Mouse (Mus musculus) spleen, adult 2 months (tissue): ENCODE results near the gene Klf12. TPM values are rescaled to one million over a fixed set of nuclear protein-coding genes. Genes with fewer than 3 reads are reported as not detected.

Experiments used
- DNase-seq, 2 experiments: peaks; one replicate each; pipeline versions ENCODE4 v3.0.0 to v3.0.0-alpha.2; 2012 to 2021; ENCODE audit warnings: low spot score in 2 of 2, low read depth in 1 of 2
- H3K27ac ChIP-seq: fragments of 200-500 bp; 2 replicates; pipeline ENCODE4 v1.5.1; 2012; ENCODE audit warnings: low read length, inconsistent platforms; ENCODE audit not compliant: insufficient read depth
- H3K27me3 ChIP-seq: fragments of 200-500 bp; 2 replicates; pipeline ENCODE4 v1.6.1; 2012; ENCODE audit warnings: mild to moderate bottlenecking, moderate library complexity, low read length, inconsistent platforms; ENCODE audit not compliant: control insufficient read depth, insufficient read depth
- H3K36me3 ChIP-seq: fragments of 200-500 bp; 2 replicates; pipeline ENCODE4 v1.6.1; 2012; ENCODE audit warnings: mild to moderate bottlenecking, low read length, inconsistent platforms; ENCODE audit not compliant: control insufficient read depth, insufficient read depth
- H3K4me1 ChIP-seq: fragments of 200-500 bp; 2 replicates; pipeline ENCODE4 v1.6.1; 2011; ENCODE audit warnings: inconsistent platforms; ENCODE audit not compliant: control insufficient read depth, insufficient read depth, insufficient read length
- H3K4me3 ChIP-seq: fragments of 200-500 bp; 2 replicates; pipeline ENCODE4 v1.5.1; 2011; ENCODE audit warnings: mild to moderate bottlenecking, inconsistent platforms; ENCODE audit not compliant: insufficient read depth, insufficient read length; ENCODE audit errors: extremely low read depth
- CTCF ChIP-seq: fragments of 200-500 bp; IDR thresholded peaks from 2 replicates; pipeline ENCODE4 v1.5.1; 2011; ENCODE audit warnings: mild to moderate bottlenecking, inconsistent platforms; ENCODE audit not compliant: insufficient read depth, insufficient read length, insufficient replicate concordance; ENCODE audit errors: extremely low read depth
- POLR2A ChIP-seq: fragments of 200-500 bp; IDR thresholded peaks from 2 replicates; pipeline ENCODE4 v1.6.1; 2011; ENCODE audit warnings: low read depth, low read length, inconsistent platforms
- WGBS: fragments of 180-500 bp; shearing (Covaris S2); methylation state at CpG from one replicate; pipeline ENCODE4 v1.1.7; 2018; 5-methylcytosine and 5-hydroxymethylcytosine counted together
- polyA plus RNA-seq: library from polyadenylated mRNA; depleted of rRNA; stranded (reverse); fragments of >200 nt; gene quantifications from 2 replicates; pipeline ENCODE4 v1.2.3, GENCODE M21; 2012

Klf12 gene
- polyA plus RNA-seq, 1 experiment = 2.5 TPM

- H3K36me3 ChIP-seq = no peaks in the 10 kb centered on the region
- no peak overlapping the region for H3K4me3 ChIP-seq
- H3K27ac ChIP-seq = no peak overlapping the region
- no peak for DNase-seq
- TF ChIP-seq CTCF (no peak), POLR2A (no peak)
- H3K4me1 ChIP-seq = no peaks in the 10 kb centered on the region
- 76% methylated on average over 3 of the region's 3 CpGs for WGBS
- H3K27me3 ChIP-seq = no peaks in the 10 kb centered on the region
Observed at GRCm38 (mm10) chr14:100235746-100236145, 48.7 kb downstream of the Klf12 start.

GRCm38 (mm10) chr14:100231384-100231783 lies 53.1 kb downstream of the Klf12 start:
- TF ChIP-seq POLR2A (no peak), CTCF (no peak)
- Histone ChIP-seq H3K27me3 (no peaks in the 10 kb centered on the region), H3K36me3 (no peaks in the 10 kb centered on the region), H3K4me1 (no peaks in the 10 kb centered on the region), H3K4me3 (no peak overlapping the region), H3K27ac (no peak overlapping the region)
- no peak for DNase-seq
- WGBS = 85% methylated on average over 1 of the region's 1 CpGs

GRCm38 (mm10) chr14:100228120-100228519 lies 56.4 kb downstream of the Klf12 start:
- Histone ChIP-seq H3K4me1 (no peaks in the 10 kb centered on the region), H3K36me3 (no peaks in the 10 kb centered on the region), H3K27ac (no peak overlapping the region), H3K4me3 (no peak overlapping the region), H3K27me3 (no peaks in the 10 kb centered on the region)
- no peak for DNase-seq
- 93% methylated on average over 6 of the region's 6 CpGs for WGBS
- TF ChIP-seq POLR2A (no peak), CTCF (no peak)

GRCm38 (mm10) chr14:100227717-100228116 lies 56.8 kb downstream of the Klf12 start:
- TF ChIP-seq CTCF (no peak), POLR2A (no peak)
- H3K4me1 ChIP-seq = no peaks in the 10 kb centered on the region
- no peak for DNase-seq
- no peaks in the 10 kb centered on the region for H3K36me3 ChIP-seq
- H3K4me3 ChIP-seq = no peak overlapping the region
- no peaks in the 10 kb centered on the region for H3K27me3 ChIP-seq
- no peak overlapping the region for H3K27ac ChIP-seq
- WGBS = 92% methylated on average over 6 of the region's 6 CpGs

GRCm38 (mm10) chr14:100224151-100224550 lies 60.3 kb downstream of the Klf12 start:
- Histone ChIP-seq H3K4me3 (no peak overlapping the region), H3K27ac (no peak overlapping the region), H3K27me3 (no peaks in the 10 kb centered on the region), H3K4me1 (no peaks in the 10 kb centered on the region), H3K36me3 (no peaks in the 10 kb centered on the region)
- TF ChIP-seq CTCF = no peak
- TF ChIP-seq POLR2A = no peak
- no peak for DNase-seq
- 61% methylated on average over 4 of the region's 4 CpGs for WGBS

GRCm38 (mm10) chr14:100222260-100222659 lies 62.2 kb downstream of the Klf12 start:
- H3K4me3 ChIP-seq = no peak overlapping the region
- H3K4me1 ChIP-seq = no peaks in the 10 kb centered on the region
- 86% methylated on average over 4 of the region's 4 CpGs for WGBS
- TF ChIP-seq CTCF (no peak), POLR2A (no peak)
- no peak overlapping the region for H3K27ac ChIP-seq
- no peak for DNase-seq
- H3K36me3 ChIP-seq = no peaks in the 10 kb centered on the region
- H3K27me3 ChIP-seq = no peaks in the 10 kb centered on the region

- WGBS = 80% methylated on average over 4 of the region's 4 CpGs
- TF ChIP-seq CTCF = no peak
- no peak for TF ChIP-seq POLR2A
- no peak overlapping the region for H3K4me3 ChIP-seq
- H3K36me3 ChIP-seq = no peaks in the 10 kb centered on the region
- no peaks in the 10 kb centered on the region for H3K27me3 ChIP-seq
- H3K4me1 ChIP-seq = peaks cover 6% of the 10 kb centered on the region; the same call in 1 of the 2 replicates
- no peak overlapping the region for H3K27ac ChIP-seq
- no peak for DNase-seq
Observed at GRCm38 (mm10) chr14:100215213-100215785, 69.2 kb downstream of the Klf12 start.
